Mouse (Mus musculus) forebrain, embryonic 10.5 days (tissue): ENCODE data around the gene Map2k5. TPM values are rescaled to one million over a fixed set of nuclear protein-coding genes. Genes with fewer than 3 reads are reported as not detected.

Experiments
- DNase-seq: peaks from one replicate; pipeline ENCODE4 v3.0.0-alpha.2; 2017; ENCODE audit warnings: low spot score; ENCODE audit errors: extremely low spot score
- H3K27ac ChIP-seq: fragments of 300-500 bp; sonication (generic); 2 replicates; pipeline ENCODE4 v1.5.1; 2016; ENCODE audit warnings: mild to moderate bottlenecking
- H3K27me3 ChIP-seq: fragments of 300-500 bp; sonication (generic); 2 replicates; pipeline ENCODE4 v1.6.1; 2016; ENCODE audit warnings: mild to moderate bottlenecking; ENCODE audit not compliant: poor library complexity, severe bottlenecking
- H3K36me3 ChIP-seq: fragments of 300-500 bp; sonication (generic); replicated peaks from 2 replicates; pipeline ENCODE4 v1.6.1; 2016; ENCODE audit warnings: mild to moderate bottlenecking, moderate library complexity
- H3K4me1 ChIP-seq: fragments of 300-500 bp; sonication (generic); 2 replicates; pipeline ENCODE4 v1.6.1; 2016
- H3K4me3 ChIP-seq: fragments of 300-500 bp; sonication (generic); 2 replicates; pipeline ENCODE4 v1.5.1; 2016; ENCODE audit warnings: mild to moderate bottlenecking, moderate library complexity
- H3K9me3 ChIP-seq: fragments of 300-500 bp; sonication (generic); 2 replicates; pipeline ENCODE4 v1.6.1; 2016; ENCODE audit warnings: mild to moderate bottlenecking, moderate library complexity
- WGBS: fragments of 180-500 bp; shearing (Covaris S2); methylation state at CpG from one replicate; pipeline ENCODE4 v1.1.7; 2016; 5-methylcytosine and 5-hydroxymethylcytosine counted together
- polyA plus RNA-seq: library from polyadenylated mRNA; unstranded; fragments of >200 nt; fragmentation: Nextera tagmentation; extraction: Ambion mirVana; gene quantifications from 2 replicates; pipeline ENCODE4 v1.2.1, GENCODE M21; 2016

Gene Map2k5
- 33.8 and 34.2 TPM in 2 replicates for polyA plus RNA-seq

GRCm38 (mm10) chr9:63377270-63378142 is at the start of gene Map2k5:
Gene Map2k5, minus strand, starts transcription at chr9:63377902.
- Histone ChIP-seq H3K36me3 (peaks cover 21% of the 10 kb centered on the region), H3K4me3 (peak within 1 kb of the TSS; percentile 90), H3K27me3 (no peaks in the 10 kb centered on the region), H3K4me1 (peaks cover 40% of the 10 kb centered on the region), H3K27ac (peak within 1 kb of the TSS; percentile 98), H3K9me3 (no peaks in the 10 kb centered on the region)
- WGBS: 1% methylated on average over 58 of the region's 58 CpGs
- peak; percentile 87 for DNase-seq

- no peaks in the 10 kb centered on the region for H3K9me3 ChIP-seq
- 67% methylated on average over 9 of the region's 9 CpGs for WGBS
- peaks cover 16% of the 10 kb centered on the region for H3K4me1 ChIP-seq
- peaks cover 10% of the 10 kb centered on the region; the same call in 1 of the 2 replicates for H3K27me3 ChIP-seq
- no peak overlapping the region for H3K27ac ChIP-seq
- no peaks in the 10 kb centered on the region for H3K36me3 ChIP-seq
- no peak for DNase-seq
- no peak overlapping the region for H3K4me3 ChIP-seq
Observed at GRCm38 (mm10) chr9:63421096-63421736, 43.5 kb upstream of the Map2k5 start.

GRCm38 (mm10) chr9:63420396-63420795 is 42.7 kb upstream of the Map2k5 start:
- no peak overlapping the region for H3K27ac ChIP-seq
- H3K36me3 ChIP-seq: no peaks in the 10 kb centered on the region
- peaks cover 16% of the 10 kb centered on the region for H3K4me1 ChIP-seq
- WGBS: 22% methylated on average over 6 of the region's 6 CpGs
- no peak overlapping the region for H3K4me3 ChIP-seq
- DNase-seq: no peak
- H3K9me3 ChIP-seq: no peaks in the 10 kb centered on the region
- H3K27me3 ChIP-seq: peaks cover 10% of the 10 kb centered on the region; the same call in 1 of the 2 replicates

GRCm38 (mm10) chr9:63400176-63400575 is 22.5 kb upstream of the Map2k5 start:
- WGBS: 94% methylated on average over 1 of the region's 1 CpGs
- Histone ChIP-seq H3K27me3 (no peaks in the 10 kb centered on the region), H3K9me3 (no peaks in the 10 kb centered on the region), H3K27ac (no peak overlapping the region), H3K4me1 (peaks cover 38% of the 10 kb centered on the region), H3K4me3 (no peak overlapping the region), H3K36me3 (no peaks in the 10 kb centered on the region)
- DNase-seq: no peak

GRCm38 (mm10) chr9:63399463-63399815 is 21.7 kb upstream of the Map2k5 start:
- H3K27ac ChIP-seq: peak overlapping the region; percentile 94
- H3K36me3 ChIP-seq: no peaks in the 10 kb centered on the region
- peaks cover 38% of the 10 kb centered on the region for H3K4me1 ChIP-seq
- no peak for DNase-seq
- H3K9me3 ChIP-seq: no peaks in the 10 kb centered on the region
- peak overlapping the region; percentile 77 for H3K4me3 ChIP-seq
- WGBS: 3% methylated on average over 8 of the region's 8 CpGs
- H3K27me3 ChIP-seq: no peaks in the 10 kb centered on the region

GRCm38 (mm10) chr9:63398611-63399462 is 21.1 kb upstream of the Map2k5 start, which contains the start of gene 2300009A05Rik:
Gene 2300009A05Rik, minus strand, starts transcription at chr9:63399246.
- Histone ChIP-seq H3K9me3 (no peaks in the 10 kb centered on the region), H3K27me3 (no peaks in the 10 kb centered on the region), H3K27ac (peak within 1 kb of the TSS; percentile 94), H3K4me3 (peak within 1 kb of the TSS; percentile 77), H3K36me3 (no peaks in the 10 kb centered on the region), H3K4me1 (peaks cover 38% of the 10 kb centered on the region)
- peak; percentile 86 for DNase-seq
- under 1% methylated on average over 74 of the region's 74 CpGs for WGBS

- Histone ChIP-seq H3K4me3 (no peak overlapping the region), H3K4me1 (peaks cover 38% of the 10 kb centered on the region), H3K9me3 (no peaks in the 10 kb centered on the region), H3K36me3 (no peaks in the 10 kb centered on the region), H3K27me3 (no peaks in the 10 kb centered on the region), H3K27ac (no peak overlapping the region)
- no peak for DNase-seq
- WGBS: 87% methylated on average over 7 of the region's 7 CpGs
Observed at GRCm38 (mm10) chr9:63395612-63396011, 17.9 kb upstream of the Map2k5 start.

- 80% methylated on average over 2 of the region's 2 CpGs for WGBS
- Histone ChIP-seq H3K4me1 (peaks cover 7% of the 10 kb centered on the region; the same call in 1 of the 2 replicates), H3K4me3 (no peak overlapping the region), H3K36me3 (no peaks in the 10 kb centered on the region), H3K27me3 (no peaks in the 10 kb centered on the region), H3K27ac (no peak overlapping the region), H3K9me3 (no peaks in the 10 kb centered on the region)
- no peak for DNase-seq
Observed at GRCm38 (mm10) chr9:63391307-63391706, 13.6 kb upstream of the Map2k5 start.

- no peak for DNase-seq
- no peaks in the 10 kb centered on the region for H3K36me3 ChIP-seq
- 94% methylated on average over 4 of the region's 4 CpGs for WGBS
- H3K9me3 ChIP-seq: no peaks in the 10 kb centered on the region
- H3K4me3 ChIP-seq: no peak overlapping the region
- H3K27me3 ChIP-seq: no peaks in the 10 kb centered on the region
- no peak overlapping the region for H3K27ac ChIP-seq
- H3K4me1 ChIP-seq: peaks cover 6% of the 10 kb centered on the region
Observed at GRCm38 (mm10) chr9:63382761-63383160, 5.1 kb upstream of the Map2k5 start.

- H3K27me3 ChIP-seq: no peaks in the 10 kb centered on the region
- H3K4me3 ChIP-seq: no peak overlapping the region
- DNase-seq: no peak
- H3K36me3 ChIP-seq: peaks cover 2% of the 10 kb centered on the region
- H3K9me3 ChIP-seq: no peaks in the 10 kb centered on the region
- 85% methylated on average over 3 of the region's 3 CpGs for WGBS
- no peak overlapping the region for H3K27ac ChIP-seq
- H3K4me1 ChIP-seq: peaks cover 27% of the 10 kb centered on the region
Observed at GRCm38 (mm10) chr9:63380326-63380725, 2.6 kb upstream of the Map2k5 start.

GRCm38 (mm10) chr9:63378174-63378573 is 472 bp upstream of the Map2k5 start:
- DNase-seq: no peak
- Histone ChIP-seq H3K4me3 (peak overlapping the region; percentile 90), H3K27me3 (no peaks in the 10 kb centered on the region), H3K9me3 (no peaks in the 10 kb centered on the region), H3K4me1 (peaks cover 40% of the 10 kb centered on the region), H3K27ac (peak overlapping the region; percentile 98), H3K36me3 (peaks cover 20% of the 10 kb centered on the region)
- WGBS: 24% methylated on average over 8 of the region's 8 CpGs

GRCm38 (mm10) chr9:63373315-63373714 is 4.4 kb downstream of the Map2k5 start:
- peaks cover 55% of the 10 kb centered on the region for H3K36me3 ChIP-seq
- WGBS: 94% methylated on average over 2 of the region's 2 CpGs
- H3K27ac ChIP-seq: no peak overlapping the region

More at GRCm38 (mm10) chr9:63373315-63373714, 4.4 kb downstream of the Map2k5 start:
- peaks cover 35% of the 10 kb centered on the region for H3K4me1 ChIP-seq
- H3K27me3 ChIP-seq: no peaks in the 10 kb centered on the region
- H3K4me3 ChIP-seq: no peak overlapping the region
- no peak for DNase-seq
- H3K9me3 ChIP-seq: no peaks in the 10 kb centered on the region
